Mouse (Mus musculus) mature B cell (primary cell): Measurements from ENCODE around the gene Bcas3.

Experiments
- in situ Hi-C: fragments of 300-500 bp; cut with MboI; formaldehyde crosslinking; loops from 2 replicates; pipeline ENCODE4 v1.14.3; 2019

Gene Bcas3

GRCm38 (mm10) chr11:85751171-85751570 is 398.2 kb downstream of the Bcas3 start:
- in situ Hi-C loops, result no loop called here

- in situ Hi-C loops, result no loop called here
Measured at GRCm38 (mm10) chr11:85754631-85755502, 401.9 kb downstream of the Bcas3 start.

DNA sequence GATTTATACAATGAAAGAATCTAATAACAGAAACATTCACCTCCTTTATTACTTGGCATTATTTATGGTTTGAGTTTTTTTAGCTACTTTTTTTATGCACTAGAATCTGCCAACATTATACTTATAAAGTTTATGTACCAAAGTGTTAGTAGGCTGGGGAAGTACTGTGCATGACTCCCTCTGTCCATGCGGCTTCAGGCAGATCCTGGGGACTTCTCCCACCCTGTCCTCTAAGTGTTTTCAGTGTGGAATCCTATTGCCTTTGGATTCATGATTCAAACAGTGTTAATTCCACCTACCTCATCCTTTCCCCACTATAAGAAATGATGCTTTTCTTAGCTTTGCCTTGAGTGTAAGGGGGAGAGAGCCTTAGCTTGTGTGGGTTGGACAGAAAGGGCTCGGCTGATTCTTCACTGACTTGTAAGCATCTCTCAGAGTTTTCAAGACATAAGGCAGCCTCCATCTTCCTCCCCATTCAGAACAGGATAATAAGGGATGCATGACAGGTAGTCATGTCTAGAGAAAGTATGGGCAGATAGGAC is 402.6 kb downstream of the Bcas3 start:
- in situ Hi-C loops, result no loop called here

- in situ Hi-C loops, result no loop called here
Measured at GRCm38 (mm10) chr11:85758891-85759290, 405.9 kb downstream of the Bcas3 start.

DNA sequence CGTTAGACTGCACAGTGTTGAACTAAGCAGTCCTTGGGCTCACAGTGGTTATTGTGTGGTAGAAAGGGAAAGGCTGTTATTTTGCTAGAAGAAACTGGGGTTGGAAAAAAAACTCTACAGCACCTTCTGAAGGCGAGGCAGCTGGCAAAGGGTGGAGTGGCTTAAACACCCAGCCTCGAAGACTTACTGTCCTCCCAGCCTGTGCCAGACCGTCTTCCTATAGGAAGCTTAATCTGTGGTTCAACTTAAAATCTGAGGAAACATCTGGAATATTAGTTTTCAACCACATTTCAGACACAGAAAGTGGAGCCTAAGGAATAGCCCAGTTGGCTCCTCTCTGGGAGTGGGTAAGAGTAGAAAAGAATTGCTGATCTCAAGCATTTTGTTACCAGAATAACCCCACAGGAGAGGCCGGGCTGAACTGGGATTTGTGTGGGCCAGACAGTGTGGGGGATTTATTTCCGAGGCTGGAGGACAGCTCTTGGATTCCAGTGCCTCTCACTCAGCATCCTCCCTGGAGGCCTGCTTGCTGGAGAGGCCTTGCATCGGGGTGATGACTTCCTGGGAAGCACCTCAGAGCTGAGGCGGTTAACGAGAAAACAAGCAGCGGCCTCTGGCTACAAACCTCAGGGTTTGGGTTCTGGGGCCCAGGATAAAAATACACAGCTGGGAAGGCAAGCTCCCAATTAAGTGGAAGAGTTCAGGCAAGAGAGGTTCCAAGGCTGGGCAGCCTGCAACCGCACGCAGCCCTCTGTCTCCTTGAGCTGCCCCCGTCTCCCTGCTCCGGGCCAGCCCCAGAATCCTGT is 406.9 kb downstream of the Bcas3 start:
- in situ Hi-C loops, result no loop called here

DNA sequence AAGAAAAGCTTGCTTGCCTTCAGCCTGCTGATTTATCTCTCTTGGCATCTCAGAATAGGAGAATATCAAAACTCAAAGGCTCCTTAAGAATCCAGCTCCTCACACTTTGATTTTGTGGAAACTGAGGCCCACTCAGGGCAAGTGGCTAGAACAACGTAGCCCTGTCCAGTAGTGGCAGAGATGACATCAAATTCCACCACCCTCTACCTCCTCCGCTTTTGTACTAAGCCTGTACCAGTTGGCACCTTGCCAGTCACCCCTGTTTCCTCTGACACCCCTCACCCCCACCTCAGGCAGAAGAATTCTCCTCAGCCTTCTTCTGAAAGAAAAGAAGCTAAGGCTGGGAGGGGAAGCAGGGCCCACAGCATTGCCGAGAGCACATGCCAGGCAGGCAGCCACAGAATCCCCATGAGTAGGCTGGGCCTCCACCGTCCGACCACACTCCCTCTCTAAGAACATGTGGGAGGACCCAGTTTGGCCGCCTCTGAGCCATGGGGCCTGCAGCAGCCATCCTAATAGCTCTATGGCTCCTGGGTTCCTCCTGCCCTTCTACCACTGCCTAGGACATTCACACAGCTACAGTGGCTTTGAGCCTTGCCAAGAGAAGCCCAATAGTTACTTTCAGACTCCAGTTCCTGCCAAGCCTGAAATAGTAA is 407.6 kb downstream of the Bcas3 start:
- in situ Hi-C loops, result no loop called here

- in situ Hi-C loops, result no loop called here
Measured at GRCm38 (mm10) chr11:85761170-85761569, 408.2 kb downstream of the Bcas3 start.

DNA sequence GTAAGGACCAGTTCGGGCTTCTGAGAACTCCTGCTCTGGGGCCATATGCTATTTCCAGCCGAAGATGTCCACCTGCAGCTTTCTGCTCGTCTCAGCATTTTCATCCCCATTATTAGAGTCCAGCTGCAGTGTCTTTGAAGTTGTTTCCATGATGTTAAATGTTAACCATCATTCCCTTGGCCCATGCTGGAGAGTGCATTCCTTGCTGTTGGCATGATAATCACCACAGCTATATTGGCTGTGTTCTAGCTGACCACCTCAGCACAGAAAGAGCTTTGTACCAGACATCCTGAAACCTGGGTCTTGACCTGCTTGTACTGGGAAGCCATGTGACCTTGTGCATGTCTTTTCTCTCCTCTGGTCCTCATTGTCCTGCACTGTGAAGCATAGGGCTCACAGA is 410.7 kb downstream of the Bcas3 start:
- in situ Hi-C loops, result no loop called here

DNA sequence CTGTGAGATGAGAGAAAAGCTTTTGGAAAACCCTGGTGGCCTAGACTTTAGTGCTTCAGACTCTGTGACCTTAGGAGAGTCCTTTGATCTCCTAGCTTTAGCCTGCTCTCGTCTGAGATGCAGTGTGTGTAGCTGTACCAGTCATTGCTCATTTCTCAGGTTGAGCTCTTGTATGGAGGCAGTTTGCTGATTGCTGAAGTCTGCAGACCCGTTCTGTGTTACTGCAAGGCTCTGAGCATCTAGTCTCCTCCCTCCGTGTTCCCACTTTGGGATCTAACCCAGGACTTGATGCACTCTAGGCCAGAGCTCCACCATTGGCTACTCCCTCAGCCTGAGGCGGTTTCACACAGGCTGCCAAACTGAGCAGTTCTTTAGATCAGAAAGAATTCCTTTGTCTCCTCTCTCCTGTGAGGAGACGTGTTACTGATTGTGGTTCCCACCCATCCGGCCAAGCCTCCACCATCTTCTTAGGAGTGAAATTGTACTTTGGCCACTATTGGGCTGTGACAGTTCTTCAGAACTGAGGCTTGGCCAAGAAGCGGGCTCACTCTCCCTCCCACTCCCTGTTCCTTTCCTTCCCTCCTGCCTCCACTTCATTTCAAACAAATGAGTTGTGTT is 413.2 kb downstream of the Bcas3 start:
- in situ Hi-C loops, result no loop called here

GRCm38 (mm10) chr11:85766811-85767210 is 413.8 kb downstream of the Bcas3 start:
- in situ Hi-C loops, result no loop called here

GRCm38 (mm10) chr11:85769740-85770139 is 416.8 kb downstream of the Bcas3 start:
- in situ Hi-C loops, result no loop called here

DNA sequence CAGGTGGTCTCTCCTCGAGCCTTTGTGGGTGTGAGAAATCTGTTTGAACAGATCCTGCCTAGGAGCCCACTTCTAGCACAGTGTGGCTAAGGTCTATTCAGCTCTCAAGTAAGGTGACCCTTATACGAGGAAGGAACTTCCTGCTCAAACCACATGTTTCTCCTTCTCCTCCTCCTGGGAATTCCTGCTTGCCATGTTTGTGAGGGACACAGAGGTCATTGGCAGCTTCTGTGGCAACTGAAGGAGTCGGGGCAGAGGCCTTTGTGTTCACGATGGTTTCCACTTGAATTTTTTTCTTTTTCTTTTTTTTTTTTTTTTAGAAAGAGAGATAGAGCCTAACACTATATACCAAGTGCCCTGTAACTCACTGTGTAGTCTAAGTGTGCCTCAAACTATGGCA is 420.4 kb downstream of the Bcas3 start:
- in situ Hi-C loops, result no loop called here

DNA sequence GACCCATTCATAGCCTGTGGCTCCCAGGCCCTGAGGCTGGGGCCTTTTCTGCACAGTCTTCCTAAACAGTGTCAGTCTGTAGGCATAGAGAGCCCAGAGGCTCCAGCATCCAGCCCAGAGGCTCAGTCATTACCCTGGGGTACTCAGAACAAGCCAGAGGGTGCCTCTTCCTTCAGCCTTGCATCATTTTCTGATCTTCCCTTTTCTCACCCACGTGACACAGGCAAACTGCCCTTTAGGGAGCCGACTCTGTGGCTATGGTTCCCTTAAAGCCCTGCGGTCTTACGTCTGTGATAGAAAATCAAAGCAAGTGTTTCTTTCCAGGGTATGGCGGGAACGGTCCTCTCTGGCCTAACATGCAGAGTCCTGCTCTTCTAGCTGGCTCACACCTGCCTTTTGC is 421.7 kb downstream of the Bcas3 start:
- in situ Hi-C loops, result no loop called here

- in situ Hi-C loops, result no loop called here
Measured at GRCm38 (mm10) chr11:85775492-85775891, 422.5 kb downstream of the Bcas3 start.

DNA sequence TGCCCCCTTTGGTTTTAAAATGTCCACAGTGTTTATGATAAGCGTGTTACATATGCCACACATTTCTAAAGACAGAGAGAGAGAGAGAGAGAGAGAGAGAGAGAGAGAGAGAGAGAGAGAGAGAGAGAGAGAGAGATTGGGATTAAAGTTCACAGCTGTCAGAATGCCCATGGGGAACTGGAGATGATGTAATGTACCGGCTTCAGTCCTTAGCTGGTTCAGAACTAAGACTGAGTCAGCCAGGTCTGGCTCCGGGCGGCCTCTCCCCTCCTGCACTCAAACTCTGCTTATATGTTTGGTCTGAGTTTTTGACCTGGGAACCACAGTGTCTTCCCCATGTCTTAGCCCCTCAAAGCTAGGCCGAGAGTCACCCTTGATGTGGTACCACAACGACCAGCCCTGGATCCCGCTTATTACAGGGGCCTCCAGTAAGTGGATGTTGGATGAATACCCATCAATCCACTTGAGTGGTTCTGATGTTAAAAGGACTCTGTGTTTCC is 423.9 kb downstream of the Bcas3 start:
- in situ Hi-C loops, result no loop called here

DNA sequence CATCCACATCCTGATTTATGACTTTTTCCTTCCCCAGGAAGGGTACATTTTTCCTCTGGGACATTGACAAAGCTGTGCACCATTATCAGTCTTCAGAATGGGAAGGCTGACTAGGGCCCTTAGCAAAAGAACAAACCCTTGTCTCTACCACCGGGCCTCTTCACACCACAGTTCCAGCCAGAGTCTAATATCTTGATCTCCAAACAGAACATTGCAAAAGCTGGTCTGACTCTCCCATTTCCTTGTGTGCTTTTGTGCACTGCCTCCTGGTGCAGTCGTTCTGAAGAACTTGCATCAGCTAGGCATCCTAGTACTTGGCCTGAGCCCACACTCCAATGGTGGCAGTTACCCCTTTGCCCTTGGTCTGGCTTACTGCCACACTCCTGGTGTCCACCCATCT is 425.0 kb downstream of the Bcas3 start:
- in situ Hi-C loops, result no loop called here

DNA sequence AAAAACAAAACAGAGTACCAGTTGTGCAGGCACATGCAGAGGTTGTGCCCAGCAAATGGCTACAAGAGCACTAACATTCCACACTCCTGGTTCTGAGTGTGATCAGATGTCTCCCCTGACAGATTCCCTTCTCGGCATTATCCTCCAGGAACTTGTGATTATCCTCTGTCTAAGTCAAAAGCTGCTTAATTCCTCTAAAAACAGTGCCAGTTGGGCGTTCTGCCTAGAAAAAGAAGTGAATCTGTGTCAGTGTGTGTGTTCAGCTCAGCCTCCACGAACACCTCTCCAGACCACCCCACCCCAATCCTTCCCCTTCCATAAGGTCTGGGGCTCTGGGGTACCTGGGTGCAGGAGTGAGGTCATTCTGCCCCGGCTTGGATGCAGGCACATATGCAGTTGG is 427.3 kb downstream of the Bcas3 start:
- in situ Hi-C loops, result no loop called here

DNA sequence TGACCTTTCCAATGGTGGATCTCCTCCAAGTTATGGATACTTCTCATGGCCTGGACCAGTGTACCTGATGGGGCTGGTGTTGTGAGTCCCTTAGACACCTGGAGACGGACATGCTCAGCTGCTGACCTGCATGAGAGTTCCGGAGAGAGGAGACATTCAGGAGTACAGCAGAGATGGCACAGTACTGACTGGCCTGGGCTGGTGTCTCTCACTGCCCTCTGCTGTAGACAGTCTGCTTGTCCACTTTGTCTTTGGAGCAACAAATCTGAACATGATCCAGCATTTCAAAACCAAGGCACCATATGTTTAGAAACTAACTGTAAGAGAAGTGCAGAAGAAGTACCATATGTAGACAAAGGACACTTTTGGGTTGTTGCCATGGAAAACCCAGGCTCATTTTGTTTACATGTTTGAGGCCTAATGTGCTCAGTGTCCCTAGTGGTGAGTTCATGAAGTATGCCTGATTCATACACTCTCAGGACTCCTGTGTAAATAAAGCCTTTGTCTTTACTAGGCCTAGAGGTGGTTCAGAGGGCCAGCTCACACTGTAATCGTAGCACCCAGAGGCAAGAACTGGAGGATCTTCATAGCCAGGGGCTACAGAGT is 433.2 kb downstream of the Bcas3 start:
- in situ Hi-C loops, result no loop called here

DNA sequence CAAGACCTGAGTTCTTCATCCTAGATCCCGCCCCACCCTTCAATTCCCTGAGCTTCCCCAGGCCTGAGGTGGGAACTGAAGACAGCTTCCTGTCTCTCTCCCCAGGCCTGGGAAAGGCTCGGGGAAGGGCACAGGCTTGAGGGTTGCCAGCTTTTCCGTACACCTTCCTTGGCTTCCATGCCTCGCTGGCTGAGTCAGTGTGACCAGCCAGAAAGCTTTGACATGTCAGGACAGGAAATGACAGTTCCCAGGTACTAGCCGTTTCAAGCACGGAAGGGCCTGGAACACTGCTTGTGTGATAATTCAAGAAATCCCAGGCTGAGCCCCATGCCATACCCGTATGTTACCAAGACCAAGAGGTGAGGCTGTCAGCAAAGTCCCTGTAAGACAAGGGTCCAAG is 436.8 kb downstream of the Bcas3 start:
- in situ Hi-C loops, result no loop called here

DNA sequence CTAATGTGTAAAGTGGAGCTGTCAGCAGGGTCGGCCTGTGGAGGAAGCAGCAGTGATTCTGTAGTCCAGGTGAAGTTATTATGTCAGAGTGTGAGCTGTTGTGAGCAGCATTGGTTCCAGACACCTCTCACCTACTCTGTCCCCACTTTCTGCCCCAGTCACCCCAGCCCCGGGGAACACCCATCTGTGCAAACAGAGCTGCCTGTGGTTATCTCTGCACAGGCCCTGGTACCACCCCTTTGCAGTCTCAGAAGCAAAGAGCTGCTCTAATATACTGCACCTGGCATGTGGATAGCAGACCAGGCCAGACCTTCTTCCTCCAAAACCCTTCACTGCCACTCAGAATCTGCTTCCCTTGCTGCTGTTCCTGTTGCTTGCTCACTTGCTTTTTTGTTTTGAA is 437.3 kb downstream of the Bcas3 start:
- in situ Hi-C loops, result no loop called here

- in situ Hi-C loops, result no loop called here
Measured at GRCm38 (mm10) chr11:85791212-85791611, 438.2 kb downstream of the Bcas3 start.
